Comparison of ENCODE assay signal across 10 mouse cellular contexts in genomic region chr3:129216911-129217561, GRCm38 (mm10). TPM values are rescaled to one million over a fixed set of nuclear protein-coding genes. Genes with fewer than 3 reads are reported as not detected.
A peak's percentile ranks its signal among the peaks of the same experiment; 100 is the strongest.
DNase-seq lines count a peak whose midpoint lies in the region; ATAC-seq and TF ChIP-seq lines count a peak whose summit lies in the region.
"Had no signal": no experiment of that assay in that cellular context is flagged by ENCODE, and none has a peak within 500 bp of the region (broad histone marks: within the 10 kb centered on the region; RNA-seq: fewer than 3 reads in every experiment).

No protein-coding gene starts in this region.

- no peaks in the 10 kb centered on the region for H3K36me3 ChIP-seq in ES-Bruce4 (ENCODE audit: control insufficient read depth, insufficient read depth, low read length, poor library complexity, severe bottlenecking)
- no peaks in the 10 kb centered on the region for H3K36me3 ChIP-seq in heart, postnatal 0 days (replicated peaks; ENCODE audit: control insufficient read depth, insufficient read depth, low read length)
- H3K36me3 ChIP-seq in midbrain, embryonic 11.5 days (ENCODE audit: control insufficient read depth, insufficient read depth, low read length) = no peaks in the 10 kb centered on the region

- H3K27me3 ChIP-seq in ES-Bruce4 (ENCODE audit: control insufficient read depth, insufficient read depth, low read length, poor library complexity, severe bottlenecking) = peaks cover 45% of the 10 kb centered on the region
- H3K27me3 ChIP-seq in heart, postnatal 0 days (ENCODE audit: control insufficient read depth, insufficient read depth, low read length) = peaks cover 92% of the 10 kb centered on the region
- peaks cover 89% of the 10 kb centered on the region for H3K27me3 ChIP-seq in midbrain, embryonic 11.5 days (ENCODE audit: control insufficient read depth, insufficient read depth, low read length)

- no peak for TF ChIP-seq CTCF in ES-Bruce4 (IDR thresholded peaks at IDR 0.05; ENCODE audit: low read depth, low read length)
- no peak for TF ChIP-seq CTCF in heart, postnatal 0 days (IDR thresholded peaks at IDR 0.05; ENCODE audit: low read depth)

- no peaks in the 10 kb centered on the region for H3K4me1 ChIP-seq in ES-Bruce4 (ENCODE audit: control insufficient read depth, insufficient read depth, low read length)
- H3K4me1 ChIP-seq in heart, postnatal 0 days (ENCODE audit: control insufficient read depth, insufficient read depth) = no peaks in the 10 kb centered on the region
- peaks cover 23% of the 10 kb centered on the region for H3K4me1 ChIP-seq in midbrain, embryonic 11.5 days (ENCODE audit: control insufficient read depth, insufficient read depth, low read length)

- ATAC-seq in heart, postnatal 0 days (ENCODE audit: insufficient read depth, low read depth) = no peak
- ATAC-seq in midbrain, embryonic 11.5 days (ENCODE audit: low FRiP score) = no peak

- H3K27ac ChIP-seq in ES-Bruce4 (ENCODE audit: insufficient read depth, low read length) = no peak overlapping the region
- 0 out of 2 replicates have a peak overlapping the region, but pooled peaks have one; percentile 11 for H3K27ac ChIP-seq in heart, postnatal 0 days (ENCODE audit: low read depth)
- H3K27ac ChIP-seq in midbrain, embryonic 11.5 days (ENCODE audit: low read depth, low read length) = no peak overlapping the region

- H3K9ac ChIP-seq in ES-Bruce4 (ENCODE audit: low read depth, poor library complexity, severe bottlenecking) = no peak overlapping the region
- peak overlapping the region; percentile 53; the same call in 1 of the 2 replicates for H3K9ac ChIP-seq in heart, postnatal 0 days (replicated peaks; ENCODE audit: low read depth, low read length)
- H3K9ac ChIP-seq in midbrain, embryonic 11.5 days (ENCODE audit: low read length) = no peak overlapping the region

- DNase-seq in heart, adult 11 months = peak; percentile 78
- DNase-seq in heart, adult 9 months (ENCODE audit: low spot score in 2 of 2) = no peak
- no peak for DNase-seq in heart, postnatal 0 days (ENCODE audit: low spot score)
- DNase-seq in midbrain, embryonic 11.5 days (ENCODE audit: low spot score, missing footprints) = peak; percentile 96
- DNase-seq in adipocyte (ENCODE audit: low spot score) = no peak
- DNase-seq in lung, postnatal 14 days = no peak
- DNase-seq in layer of hippocampus, adult 18-20 months (ENCODE audit: low spot score in 2 of 2) = no peak

- peak; percentile 95 for TF ChIP-seq EP300 in ES-Bruce4 (IDR thresholded peaks at IDR 0.05; ENCODE audit: insufficient read depth, low read depth, low read length)
- no peak for TF ChIP-seq EP300 in heart, postnatal 0 days (IDR thresholded peaks at IDR 0.05; ENCODE audit: low read depth)

- H3K9me3 ChIP-seq in ES-Bruce4 (replicated peaks; ENCODE audit: control insufficient read depth, insufficient read depth, low read length, poor library complexity, severe bottlenecking) = no peaks in the 10 kb centered on the region
- H3K9me3 ChIP-seq in heart, postnatal 0 days (replicated peaks; ENCODE audit: control insufficient read depth, low read length) = no peaks in the 10 kb centered on the region
- no peaks in the 10 kb centered on the region for H3K9me3 ChIP-seq in midbrain, embryonic 11.5 days (ENCODE audit: control insufficient read depth, low read length)

- no peak overlapping the region for H3K4me3 ChIP-seq in ES-Bruce4 (ENCODE audit: low read depth, low read length)
- peak overlapping the region; percentile 58 for H3K4me3 ChIP-seq in heart, postnatal 0 days (ENCODE audit: low read depth, low read length)
- H3K4me3 ChIP-seq in midbrain, embryonic 11.5 days (ENCODE audit: low read depth, low read length) = no peak overlapping the region
- H3K4me3 ChIP-seq: megakaryocyte, embryonic 14.5 days had no signal

- H3K4me2 ChIP-seq in heart, postnatal 0 days (ENCODE audit: low read depth, low read length) = peak overlapping the region; percentile 72
- no peak overlapping the region; the same call in 1 of the 2 replicates for H3K4me2 ChIP-seq in midbrain, embryonic 11.5 days

- WGBS in heart, postnatal 0 days = 6% methylated on average over 34 of the region's 34 CpGs
- under 1% methylated on average over 34 of the region's 34 CpGs for WGBS in midbrain, embryonic 11.5 days

- no peak for TF ChIP-seq POLR2A in ES-Bruce4 (IDR thresholded peaks at IDR 0.05; ENCODE audit: insufficient read depth, low read length)

RNA-seq across cellular contexts. Expression of gene Pitx2, which starts 17.4 kb away (rescaled TPM):
- polyA plus RNA-seq in ES-Bruce4 (2011; ENCODE audit: insufficient read depth, insufficient read length, low read depth, missing spikeins) = 21.4 and 23.4 TPM in 2 replicates
- 3.9 and 4.1 TPM in 2 replicates for total RNA-seq in heart, postnatal 0 days (2014; rRNA removed; ENCODE audit: low replicate concordance)
- 11.7 and 13.0 TPM in 2 replicates for polyA plus RNA-seq in heart, postnatal 0 days (2015; fragmentation: Nextera tagmentation; extraction: Ambion mirVana)
- polyA plus RNA-seq in midbrain, embryonic 11.5 days (2014; fragmentation: Nextera tagmentation; extraction: Ambion mirVana) = 53.7 and 56.3 TPM in 2 replicates
- not detected for total RNA-seq in layer of hippocampus, adult 18-20 months (2021)
- polyA plus RNA-seq: spleen, adult 2 months had no signal

Comparison
In these comparisons a context has a peak if more than half of its experiments do, and no peak if none do; other contexts are left out.
1. DNase-seq: peak in heart, adult 11 months (single experiment) and midbrain, embryonic 11.5 days (single experiment); none in heart, adult 9 months (0 of 2), heart, postnatal 0 days (single experiment), adipocyte (single experiment), lung, postnatal 14 days (single experiment) and layer of hippocampus, adult 18-20 months (0 of 2).